Mouse (Mus musculus): ENCODE results near the gene Esyt3. TPM values are rescaled to one million over a fixed set of nuclear protein-coding genes. Genes with fewer than 3 reads are reported as not detected.

The Esyt3 gene
- polyA plus RNA-seq, 1 experiment from 2014 or later, result 0.32 TPM

DNA sequence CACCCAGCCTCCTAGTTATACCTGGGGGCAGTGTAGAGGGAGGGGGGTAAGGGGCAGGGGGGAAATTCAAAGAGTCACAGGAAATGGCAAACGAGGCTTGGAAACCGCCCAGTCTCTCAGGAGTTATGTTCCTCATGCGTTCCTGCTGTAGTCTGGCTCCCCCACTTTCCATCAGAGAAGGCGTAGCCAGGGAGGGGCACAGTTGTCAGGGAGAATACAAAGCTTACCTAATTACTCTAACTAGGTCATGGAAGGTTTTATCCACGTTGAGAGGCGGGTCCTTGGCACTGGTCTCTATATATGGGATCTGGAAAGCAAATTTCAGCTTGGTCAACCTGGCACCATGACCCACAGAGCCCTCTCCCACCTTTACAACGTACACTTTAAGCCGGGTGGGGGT lies 31.1 kb upstream of the Esyt3 start:
- peaks cover 12% of the 10 kb centered on the region; the same call in 1 of the 2 replicates for H3K36me3 ChIP-seq (ENCODE audit: insufficient read depth, low read length)
- H3K4me2 ChIP-seq (replicated peaks; ENCODE audit: low read depth, low read length), result no peak overlapping the region
- H3K4me3 ChIP-seq (ENCODE audit: low read length), result no peak overlapping the region
- H3K27me3 ChIP-seq (ENCODE audit: insufficient read depth, low read length), result no peaks in the 10 kb centered on the region
- H3K9ac ChIP-seq (replicated peaks; ENCODE audit: low read length), result no peak overlapping the region
- H3K27ac ChIP-seq (ENCODE audit: low read length), result no peak overlapping the region
- WGBS, result 69% methylated on average over 8 of the region's 8 CpGs
- H3K4me1 ChIP-seq (ENCODE audit: insufficient read depth, low read length), result no peaks in the 10 kb centered on the region
- H3K9me3 ChIP-seq (ENCODE audit: low read length), result no peaks in the 10 kb centered on the region
- ATAC-seq (ENCODE audit: low FRiP score, low TSS enrichment), result no peak

DNA sequence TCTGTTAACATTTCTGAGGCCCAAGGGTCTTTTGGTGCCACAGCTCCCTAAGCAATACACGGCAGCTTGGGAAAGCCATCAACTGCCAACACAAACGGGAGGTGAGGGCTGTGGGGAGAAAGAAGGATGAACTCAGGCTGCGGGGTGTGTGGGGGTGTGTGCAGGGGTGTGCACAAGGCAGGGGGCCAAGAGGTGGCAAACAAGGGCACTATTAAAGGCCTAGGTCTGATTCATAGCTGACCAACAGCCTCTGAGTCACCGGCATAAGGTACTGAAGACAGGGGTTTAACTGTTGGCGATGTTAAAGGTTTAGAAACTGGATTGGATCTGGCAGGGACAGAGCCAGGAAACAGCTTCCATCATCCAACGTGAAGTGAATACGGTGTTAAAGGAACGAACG lies 30.5 kb upstream of the Esyt3 start:
- Histone ChIP-seq H3K9me3 (ENCODE audit: low read length) (no peaks in the 10 kb centered on the region), H3K36me3 (ENCODE audit: insufficient read depth, low read length) (peaks cover 12% of the 10 kb centered on the region; the same call in 1 of the 2 replicates), H3K4me3 (ENCODE audit: low read length) (no peak overlapping the region), H3K27me3 (ENCODE audit: insufficient read depth, low read length) (no peaks in the 10 kb centered on the region), H3K4me2 (replicated peaks; ENCODE audit: low read depth, low read length) (no peak overlapping the region), H3K4me1 (ENCODE audit: insufficient read depth, low read length) (no peaks in the 10 kb centered on the region), H3K9ac (replicated peaks; ENCODE audit: low read length) (no peak overlapping the region), H3K27ac (ENCODE audit: low read length) (no peak overlapping the region)
- ATAC-seq (ENCODE audit: low FRiP score, low TSS enrichment), result no peak
- 73% methylated on average over 9 of the region's 9 CpGs for whole genome bisulfite sequencing

DNA sequence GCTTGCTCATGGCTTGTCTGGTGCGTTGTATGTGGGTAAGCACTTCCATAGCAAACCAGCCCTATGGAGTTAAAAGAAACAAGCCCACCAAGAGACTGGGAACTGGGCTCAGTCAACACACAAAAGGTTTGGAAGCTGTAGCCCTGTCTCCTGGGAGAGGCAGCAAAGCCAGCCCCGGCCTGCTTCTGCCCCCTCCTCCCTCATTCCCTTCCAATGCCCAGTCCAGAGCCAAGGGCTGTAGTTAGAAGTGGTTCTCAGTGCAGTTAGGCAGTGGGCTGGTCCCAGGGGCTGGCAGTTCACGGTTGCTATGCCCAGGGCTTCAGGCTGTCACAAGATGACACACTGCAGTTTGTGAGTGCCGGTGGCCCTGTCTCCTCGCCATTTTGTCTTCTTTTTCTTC lies 29.7 kb upstream of the Esyt3 start:
- WGBS, result 72% methylated on average over 5 of the region's 5 CpGs
- H3K27ac ChIP-seq (ENCODE audit: low read length), result no peak overlapping the region
- ATAC-seq (ENCODE audit: low FRiP score, low TSS enrichment), result no peak

DNA sequence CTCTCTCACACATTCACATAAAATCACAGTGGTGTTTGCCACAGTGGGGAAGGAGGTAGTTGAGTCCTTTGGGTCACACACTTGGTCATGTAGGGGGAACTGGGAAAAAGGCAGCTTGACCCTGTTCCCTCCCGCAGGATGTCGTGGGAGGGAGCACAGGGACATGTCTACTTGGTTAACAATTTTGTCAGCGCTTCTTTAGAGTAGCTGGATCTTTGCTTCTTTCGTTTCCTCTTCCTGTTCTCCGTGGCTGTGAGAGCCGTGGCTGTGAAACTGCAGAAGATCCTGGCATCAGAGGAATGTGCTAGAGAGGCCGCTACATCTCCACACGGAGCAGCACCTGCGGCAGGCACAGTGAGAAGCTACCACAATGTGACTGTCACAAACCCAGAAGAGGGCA lies 24.2 kb upstream of the Esyt3 start:
- H3K36me3 ChIP-seq (ENCODE audit: insufficient read depth, low read length), result no peaks in the 10 kb centered on the region
- no peak overlapping the region for H3K4me3 ChIP-seq (ENCODE audit: low read length)
- no peaks in the 10 kb centered on the region for H3K27me3 ChIP-seq (ENCODE audit: insufficient read depth, low read length)
- WGBS, result 65% methylated on average over 9 of the region's 9 CpGs
- H3K27ac ChIP-seq (ENCODE audit: low read length), result no peak overlapping the region
- ATAC-seq (ENCODE audit: low FRiP score, low TSS enrichment), result no peak
- H3K9me3 ChIP-seq (ENCODE audit: low read length), result no peaks in the 10 kb centered on the region
- H3K4me1 ChIP-seq (ENCODE audit: insufficient read depth, low read length), result no peaks in the 10 kb centered on the region
- no peak overlapping the region for H3K4me2 ChIP-seq (replicated peaks; ENCODE audit: low read depth, low read length)
- no peak overlapping the region for H3K9ac ChIP-seq (replicated peaks; ENCODE audit: low read length)

More for the DNA sequence above, 29.7 kb upstream of the Esyt3 start:
- Histone ChIP-seq H3K4me3 (ENCODE audit: low read length) (no peak overlapping the region), H3K4me1 (ENCODE audit: insufficient read depth, low read length) (no peaks in the 10 kb centered on the region), H3K4me2 (replicated peaks; ENCODE audit: low read depth, low read length) (no peak overlapping the region), H3K9ac (replicated peaks; ENCODE audit: low read length) (no peak overlapping the region), H3K36me3 (ENCODE audit: insufficient read depth, low read length) (peaks cover 10% of the 10 kb centered on the region; the same call in 1 of the 2 replicates), H3K27me3 (ENCODE audit: insufficient read depth, low read length) (no peaks in the 10 kb centered on the region), H3K9me3 (ENCODE audit: low read length) (no peaks in the 10 kb centered on the region)

DNA sequence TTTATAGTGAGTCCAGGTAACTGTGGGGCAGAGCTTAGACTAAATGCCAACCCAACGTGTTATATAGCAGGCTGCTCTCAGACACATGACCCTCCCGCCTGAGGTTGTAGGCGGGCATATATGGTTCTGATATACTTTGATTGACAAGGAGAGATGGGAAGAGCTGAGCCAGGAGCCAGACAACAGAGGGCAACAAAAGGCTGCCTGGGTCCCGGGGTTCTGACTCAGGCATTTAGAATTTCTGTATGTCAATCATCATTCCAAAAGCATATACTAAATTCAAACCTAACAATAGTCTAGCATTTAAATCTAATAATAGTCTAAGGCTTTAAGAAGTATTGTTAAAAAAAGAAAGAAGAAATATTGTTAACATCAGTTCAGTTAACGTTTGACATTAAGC lies 20.8 kb upstream of the Esyt3 start:
- H3K4me2 ChIP-seq (replicated peaks; ENCODE audit: low read depth, low read length), result no peak overlapping the region
- ATAC-seq (ENCODE audit: low FRiP score, low TSS enrichment), result no peak
- 66% methylated on average over 5 of the region's 5 CpGs for WGBS

DNA sequence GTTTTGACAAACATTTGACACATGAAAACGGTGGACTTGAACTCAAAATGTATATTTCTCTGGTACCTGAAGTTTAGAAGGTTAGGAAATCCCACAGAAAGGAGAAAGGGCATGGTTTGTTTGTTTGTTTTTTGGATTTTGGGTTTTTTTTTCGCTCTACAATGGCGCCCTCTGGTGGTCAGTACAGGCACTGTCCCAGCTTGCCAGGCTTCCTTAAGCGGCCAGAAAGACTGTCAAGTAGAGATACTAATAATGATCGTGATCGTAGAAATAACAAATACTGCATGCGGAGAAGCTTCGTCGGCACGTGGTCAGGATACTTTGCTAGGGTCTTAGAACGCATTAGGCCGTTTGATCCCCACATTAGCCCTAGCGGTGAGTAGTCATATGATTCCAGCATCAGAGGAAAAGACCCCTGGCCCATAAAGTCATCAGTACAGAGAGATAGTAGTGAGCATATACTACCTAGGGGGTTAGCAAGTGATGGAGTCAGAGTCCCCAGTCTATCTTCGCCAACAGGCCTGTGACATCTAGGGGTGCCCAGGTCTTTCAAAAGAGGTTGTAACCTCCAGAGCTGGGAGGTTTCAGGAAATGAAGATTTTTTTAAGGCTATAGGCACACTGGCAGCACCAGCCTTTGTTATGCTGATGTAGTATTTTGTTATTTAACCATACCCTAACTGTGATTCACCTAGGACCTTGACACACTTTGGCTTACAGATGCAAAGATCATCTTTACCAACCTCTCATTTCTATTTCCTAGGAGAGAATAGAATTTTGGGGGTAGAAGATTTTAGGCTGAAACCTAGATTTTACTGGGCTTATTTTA lies 18.4 kb upstream of the Esyt3 start:
- no peaks in the 10 kb centered on the region for H3K9me3 ChIP-seq (ENCODE audit: low read length)
- H3K4me1 ChIP-seq (ENCODE audit: insufficient read depth, low read length), result no peaks in the 10 kb centered on the region
- H3K4me2 ChIP-seq (replicated peaks; ENCODE audit: low read depth, low read length), result no peak overlapping the region
- WGBS, result 6% methylated on average over 14 of the region's 14 CpGs
- H3K27me3 ChIP-seq (ENCODE audit: insufficient read depth, low read length), result no peaks in the 10 kb centered on the region
- H3K9ac ChIP-seq (replicated peaks; ENCODE audit: low read length), result no peak overlapping the region
- no peak for ATAC-seq (ENCODE audit: low FRiP score, low TSS enrichment)
- H3K4me3 ChIP-seq (ENCODE audit: low read length), result no peak overlapping the region
- no peak overlapping the region for H3K27ac ChIP-seq (ENCODE audit: low read length)
- H3K36me3 ChIP-seq (ENCODE audit: insufficient read depth, low read length), result no peaks in the 10 kb centered on the region

More for the DNA sequence above, 20.8 kb upstream of the Esyt3 start:
- Histone ChIP-seq H3K27ac (ENCODE audit: low read length) (no peak overlapping the region), H3K27me3 (ENCODE audit: insufficient read depth, low read length) (no peaks in the 10 kb centered on the region), H3K4me3 (ENCODE audit: low read length) (no peak overlapping the region), H3K9ac (replicated peaks; ENCODE audit: low read length) (no peak overlapping the region), H3K9me3 (ENCODE audit: low read length) (no peaks in the 10 kb centered on the region), H3K4me1 (ENCODE audit: insufficient read depth, low read length) (no peaks in the 10 kb centered on the region), H3K36me3 (ENCODE audit: insufficient read depth, low read length) (no peaks in the 10 kb centered on the region)

DNA sequence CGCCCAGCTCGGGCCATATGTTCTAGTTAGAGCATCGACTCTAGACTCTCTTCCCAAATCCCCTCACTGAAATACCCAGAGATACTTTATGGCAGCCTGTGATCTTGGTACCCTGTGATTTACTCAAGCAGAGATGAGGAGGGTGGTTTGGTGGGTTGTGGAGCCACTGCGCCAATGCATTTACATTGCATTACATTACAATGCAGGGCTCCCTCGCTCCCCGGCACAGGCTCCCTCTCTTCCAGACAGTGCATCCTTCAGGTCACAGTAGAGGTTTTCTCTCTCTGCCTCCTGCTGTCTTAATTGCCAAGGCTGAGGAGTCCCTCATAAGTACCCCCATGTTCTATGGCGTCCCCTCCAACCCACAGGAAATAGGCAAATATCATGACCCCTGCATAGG lies 10.1 kb upstream of the Esyt3 start:
- no peaks in the 10 kb centered on the region for H3K4me1 ChIP-seq (ENCODE audit: insufficient read depth, low read length)
- WGBS, result 68% methylated on average over 7 of the region's 7 CpGs
- ATAC-seq (ENCODE audit: low FRiP score, low TSS enrichment), result no peak
- H3K4me3 ChIP-seq (ENCODE audit: low read length), result no peak overlapping the region
- H3K4me2 ChIP-seq (replicated peaks; ENCODE audit: low read depth, low read length), result no peak overlapping the region
- H3K9me3 ChIP-seq (ENCODE audit: low read length), result no peaks in the 10 kb centered on the region
- no peak overlapping the region for H3K9ac ChIP-seq (replicated peaks; ENCODE audit: low read length)
- H3K27ac ChIP-seq (ENCODE audit: low read length), result no peak overlapping the region
- no peaks in the 10 kb centered on the region for H3K27me3 ChIP-seq (ENCODE audit: insufficient read depth, low read length)
- H3K36me3 ChIP-seq (ENCODE audit: insufficient read depth, low read length), result no peaks in the 10 kb centered on the region

DNA sequence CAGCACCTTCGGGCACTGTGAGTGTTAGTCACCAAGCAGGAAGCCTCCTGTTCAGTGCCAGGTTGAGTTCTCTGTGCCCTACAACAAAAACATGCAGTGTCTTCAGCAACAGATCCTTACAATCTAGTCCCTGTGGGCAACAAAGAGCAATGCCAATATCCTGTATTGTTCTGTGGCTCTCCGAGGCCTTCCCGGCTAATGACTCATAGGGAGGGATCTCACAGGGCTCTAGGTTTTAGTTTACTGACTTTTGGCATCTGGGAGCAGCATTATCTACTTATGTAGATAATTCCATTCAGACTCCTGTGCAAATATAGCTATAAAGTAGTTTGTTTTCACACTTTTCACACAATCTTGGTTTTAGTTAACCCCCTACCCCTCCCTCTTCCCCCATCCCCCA lies 7.5 kb upstream of the Esyt3 start:
- no peak overlapping the region for H3K9ac ChIP-seq (replicated peaks; ENCODE audit: low read length)
- no peak overlapping the region for H3K4me2 ChIP-seq (replicated peaks; ENCODE audit: low read depth, low read length)
- no peaks in the 10 kb centered on the region for H3K9me3 ChIP-seq (ENCODE audit: low read length)
- no peak overlapping the region for H3K4me3 ChIP-seq (ENCODE audit: low read length)
- no peaks in the 10 kb centered on the region for H3K36me3 ChIP-seq (ENCODE audit: insufficient read depth, low read length)
- no peaks in the 10 kb centered on the region for H3K27me3 ChIP-seq (ENCODE audit: insufficient read depth, low read length)
- no peaks in the 10 kb centered on the region for H3K4me1 ChIP-seq (ENCODE audit: insufficient read depth, low read length)
- no peak overlapping the region for H3K27ac ChIP-seq (ENCODE audit: low read length)
- WGBS, result 71% methylated on average over 3 of the region's 3 CpGs
- ATAC-seq (ENCODE audit: low FRiP score, low TSS enrichment), result no peak

DNA sequence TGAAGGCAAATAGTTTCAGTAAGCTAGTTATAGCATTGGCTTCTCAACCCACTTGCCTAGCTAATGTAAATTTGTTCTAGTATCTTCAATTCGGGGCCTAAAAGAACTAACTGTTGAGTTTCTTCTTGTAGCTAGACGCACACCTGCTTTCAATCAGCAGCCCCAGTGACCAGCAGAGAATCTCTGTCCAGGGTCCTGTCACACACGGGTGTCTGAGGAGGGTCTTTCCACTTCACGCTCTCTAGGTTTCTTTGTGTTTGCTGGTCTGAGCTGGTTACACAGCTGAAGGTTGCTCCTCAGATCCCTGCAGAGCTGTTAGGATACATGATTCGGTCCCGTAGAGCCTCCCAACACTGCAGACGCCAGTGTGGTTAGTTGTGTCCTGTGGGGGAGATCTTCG lies 4.7 kb upstream of the Esyt3 start:
- H3K27ac ChIP-seq (ENCODE audit: low read length), result no peak overlapping the region
- no peaks in the 10 kb centered on the region for H3K9me3 ChIP-seq (ENCODE audit: low read length)
- 54% methylated on average over 8 of the region's 8 CpGs for WGBS
- H3K27me3 ChIP-seq (ENCODE audit: insufficient read depth, low read length), result peaks cover 25% of the 10 kb centered on the region
- ATAC-seq (ENCODE audit: low FRiP score, low TSS enrichment), result no peak
- peaks cover under 1% of the 10 kb centered on the region; the same call in 1 of the 2 replicates for H3K4me1 ChIP-seq (ENCODE audit: insufficient read depth, low read length)
- no peak overlapping the region for H3K4me2 ChIP-seq (replicated peaks; ENCODE audit: low read depth, low read length)
- no peaks in the 10 kb centered on the region for H3K36me3 ChIP-seq (ENCODE audit: insufficient read depth, low read length)
- H3K9ac ChIP-seq (replicated peaks; ENCODE audit: low read length), result no peak overlapping the region
- no peak overlapping the region for H3K4me3 ChIP-seq (ENCODE audit: low read length)

DNA sequence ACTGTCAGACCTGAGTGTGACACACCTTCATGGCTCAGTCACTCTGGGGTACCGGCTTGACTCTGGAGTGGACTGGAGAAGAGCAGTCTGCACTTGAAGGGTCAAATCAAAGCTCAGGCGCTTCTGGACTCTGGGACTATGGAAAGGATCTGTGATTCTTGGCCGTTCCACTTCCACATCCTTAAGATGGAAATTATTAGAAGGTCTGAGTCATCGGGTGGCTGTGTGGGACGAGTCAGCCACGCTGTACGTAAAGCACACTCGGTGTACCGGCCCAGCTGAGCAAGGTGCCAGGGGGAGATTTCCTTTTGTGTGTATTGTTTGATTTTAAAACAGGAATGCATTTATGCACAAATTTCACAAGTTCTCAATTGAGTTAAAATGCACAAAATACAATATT lies 3.6 kb upstream of the Esyt3 start:
- ATAC-seq (ENCODE audit: low FRiP score, low TSS enrichment), result no peak
- Histone ChIP-seq H3K4me1 (ENCODE audit: insufficient read depth, low read length) (peaks cover 9% of the 10 kb centered on the region), H3K4me3 (ENCODE audit: low read length) (no peak overlapping the region), H3K27ac (ENCODE audit: low read length) (no peak overlapping the region), H3K9me3 (ENCODE audit: low read length) (no peaks in the 10 kb centered on the region), H3K4me2 (replicated peaks; ENCODE audit: low read depth, low read length) (no peak overlapping the region), H3K36me3 (ENCODE audit: insufficient read depth, low read length) (no peaks in the 10 kb centered on the region), H3K27me3 (ENCODE audit: insufficient read depth, low read length) (peaks cover 36% of the 10 kb centered on the region), H3K9ac (replicated peaks; ENCODE audit: low read length) (no peak overlapping the region)
- WGBS, result 85% methylated on average over 9 of the region's 9 CpGs

Measured in kidney, embryonic 16.5 days (tissue).